Mouse (Mus musculus) cerebellum, adult 2 months (tissue): ENCODE data around the gene Ccdc57. TPM values are rescaled to one million over a fixed set of nuclear protein-coding genes. Genes with fewer than 3 reads are reported as not detected.
A peak's percentile ranks its signal among the peaks of the same experiment; 100 is the strongest.

Source experiments
- DNase-seq, 2 experiments: peaks; one replicate each; pipeline ENCODE4 v3.0.0; 2021
- H3K27ac ChIP-seq: fragments of 200-500 bp; 2 replicates; pipeline ENCODE4 v1.5.1; 2012; ENCODE audit warnings: low read length, control low read depth, inconsistent platforms; ENCODE audit not compliant: insufficient read depth
- H3K27me3 ChIP-seq: fragments of 200-500 bp; 2 replicates; pipeline ENCODE4 v1.6.1; 2012; ENCODE audit warnings: inconsistent platforms, mild to moderate bottlenecking, low read length, moderate library complexity; ENCODE audit not compliant: control insufficient read depth, insufficient read depth
- H3K4me1 ChIP-seq: fragments of 200-500 bp; 2 replicates; pipeline ENCODE4 v1.6.1; 2011; ENCODE audit warnings: low read length; ENCODE audit not compliant: control insufficient read depth, insufficient read depth
- H3K4me3 ChIP-seq: fragments of 200-500 bp; replicated peaks from 2 replicates; pipeline ENCODE3; 2011; ENCODE audit warnings: mild to moderate bottlenecking, low read depth, low read length, control low read depth; ENCODE audit not compliant: insufficient read depth
- CTCF ChIP-seq: fragments of 200-500 bp; IDR thresholded peaks from 2 replicates; pipeline ENCODE4 v1.5.1; 2011; ENCODE audit warnings: low read depth, mild to moderate bottlenecking, control low read depth, low read length, moderate library complexity, borderline replicate concordance; ENCODE audit not compliant: insufficient read depth
- POLR2A ChIP-seq: fragments of 200-500 bp; IDR thresholded peaks from 2 replicates; pipeline ENCODE4 v1.6.1; 2011; ENCODE audit warnings: low read length, control low read depth, borderline replicate concordance; ENCODE audit not compliant: insufficient read depth
- WGBS: fragments of 180-500 bp; shearing (Covaris S2); methylation state at CpG from one replicate; pipeline ENCODE4 v1.1.7; 2018; 5-methylcytosine and 5-hydroxymethylcytosine counted together
- polyA plus RNA-seq: library from polyadenylated mRNA; depleted of rRNA; stranded (reverse); fragments of >200 nt; gene quantifications from 2 replicates; pipeline ENCODE4 v1.2.3, GENCODE M21; 2012

Ccdc57 gene
- polyA plus RNA-seq, 1 experiment, result 4.4 TPM

- no peak for DNase-seq
- WGBS, result 79% methylated on average over 12 of the region's 12 CpGs
Measured at GRCm38 (mm10) chr11:120830686-120831085, 102.0 kb downstream of the Ccdc57 start.

GRCm38 (mm10) chr11:120829757-120830532 is 102.7 kb downstream of the Ccdc57 start:
- Histone ChIP-seq H3K27me3 (no peaks in the 10 kb centered on the region), H3K4me3 (no peak overlapping the region), H3K27ac (no peak overlapping the region), H3K4me1 (peaks cover 7% of the 10 kb centered on the region; the same call in 1 of the 2 replicates)
- TF ChIP-seq CTCF (no peak), POLR2A (no peak)
- WGBS, result 90% methylated on average over 10 of the region's 10 CpGs
- no peak for DNase-seq

More at GRCm38 (mm10) chr11:120830686-120831085, 102.0 kb downstream of the Ccdc57 start:
- no peak overlapping the region for H3K4me3 ChIP-seq
- H3K27ac ChIP-seq, result no peak overlapping the region
- H3K27me3 ChIP-seq, result no peaks in the 10 kb centered on the region
- no peaks in the 10 kb centered on the region for H3K4me1 ChIP-seq
- TF ChIP-seq POLR2A (no peak), CTCF (no peak)

- H3K4me3 ChIP-seq, result no peak overlapping the region
- 71% methylated on average over 4 of the region's 4 CpGs for WGBS
Measured at GRCm38 (mm10) chr11:120828416-120828815, 104.3 kb downstream of the Ccdc57 start.

DNA sequence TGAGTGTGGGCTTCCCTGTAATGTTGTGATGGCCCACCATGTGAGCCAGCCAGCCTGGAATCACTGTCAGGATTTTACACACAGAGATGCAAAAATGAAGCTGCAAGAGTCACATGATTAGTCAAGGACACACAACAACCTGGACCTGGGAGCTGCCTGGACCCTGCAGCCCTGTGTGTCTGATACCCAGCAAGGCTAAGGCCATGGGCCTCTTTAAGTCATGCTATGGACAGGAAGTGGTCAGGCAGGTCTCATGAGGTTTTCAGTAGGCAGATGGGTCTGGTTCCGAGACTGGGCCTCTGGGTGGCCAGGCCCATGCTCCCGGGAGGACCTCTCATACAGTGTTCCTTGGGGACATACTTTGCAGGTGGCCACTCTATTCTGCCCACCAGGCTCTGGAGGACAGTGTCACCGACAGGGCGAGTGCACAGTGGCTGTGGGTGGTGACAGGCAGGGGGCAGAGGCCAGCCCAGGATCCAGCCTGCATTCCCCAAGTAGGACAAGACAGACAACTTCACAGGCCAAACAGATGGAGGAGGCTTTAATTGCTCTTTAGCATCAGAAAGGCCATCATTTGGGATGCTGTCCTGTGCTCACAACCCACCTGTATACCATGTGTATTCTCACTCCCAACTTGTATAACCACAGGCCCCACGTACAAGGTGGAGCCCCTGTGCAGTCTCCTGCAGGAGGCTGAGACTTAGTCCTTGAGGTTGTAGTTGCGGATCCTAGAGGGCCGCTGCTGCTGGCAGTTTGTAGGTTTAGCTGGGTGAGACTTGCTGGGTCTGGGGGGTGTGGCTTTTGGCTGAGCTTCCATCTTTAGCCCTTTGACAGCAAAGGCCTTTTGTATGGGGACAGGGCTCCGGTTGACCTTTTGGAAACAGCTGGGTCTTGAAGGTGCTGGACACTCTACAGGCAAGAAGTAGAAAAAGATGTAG is 106.4 kb downstream of the Ccdc57 start:
- Histone ChIP-seq H3K4me1 (peaks cover 22% of the 10 kb centered on the region), H3K27ac (no peak overlapping the region), H3K27me3 (no peaks in the 10 kb centered on the region), H3K4me3 (no peak overlapping the region)
- TF ChIP-seq POLR2A (no peak), CTCF (no peak)
- 89% methylated on average over 8 of the region's 8 CpGs for WGBS
- DNase-seq, result no peak

More at GRCm38 (mm10) chr11:120828416-120828815, 104.3 kb downstream of the Ccdc57 start:
- no peaks in the 10 kb centered on the region for H3K27me3 ChIP-seq
- peaks cover 8% of the 10 kb centered on the region; the same call in 1 of the 2 replicates for H3K4me1 ChIP-seq
- TF ChIP-seq CTCF (no peak), POLR2A (no peak)
- no peak for DNase-seq
- H3K27ac ChIP-seq, result no peak overlapping the region

DNA sequence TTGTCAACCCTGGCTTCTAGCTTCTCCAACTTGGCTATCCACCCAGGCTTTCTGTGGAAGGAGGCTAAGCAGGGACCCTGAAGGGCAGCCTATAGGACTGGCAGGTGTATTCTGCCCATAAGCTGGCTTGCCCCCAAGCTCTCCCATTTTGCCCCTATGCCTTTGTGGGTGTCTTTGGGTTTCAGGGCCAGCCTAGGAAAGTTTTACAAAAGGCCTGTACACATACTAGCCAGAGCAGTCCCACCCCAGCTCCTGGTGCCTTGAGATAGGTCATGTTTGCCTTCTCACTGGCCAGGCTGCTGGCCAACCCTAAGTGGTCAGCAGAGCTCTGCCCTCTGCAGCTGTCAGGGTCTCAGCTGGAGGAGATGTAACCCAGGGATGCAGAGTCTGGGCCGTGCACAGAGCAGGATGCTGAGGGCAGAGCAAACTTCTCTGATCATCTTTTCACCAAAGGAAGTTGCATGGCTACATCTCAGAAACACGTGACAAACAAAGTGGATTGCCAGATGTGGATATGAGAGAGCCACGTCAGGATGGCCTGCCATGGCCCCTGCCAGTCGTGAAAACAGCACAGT is 107.3 kb downstream of the Ccdc57 start:
- 45% methylated on average over 4 of the region's 4 CpGs for WGBS
- peak overlapping the region; percentile 99 for H3K27ac ChIP-seq
- TF ChIP-seq CTCF, result no peak
- TF ChIP-seq POLR2A, result no peak
- peak; percentile 42 to 46 for DNase-seq
- H3K4me1 ChIP-seq, result peaks cover 31% of the 10 kb centered on the region
- peak overlapping the region; percentile 97 for H3K4me3 ChIP-seq
- H3K27me3 ChIP-seq, result no peaks in the 10 kb centered on the region

DNA sequence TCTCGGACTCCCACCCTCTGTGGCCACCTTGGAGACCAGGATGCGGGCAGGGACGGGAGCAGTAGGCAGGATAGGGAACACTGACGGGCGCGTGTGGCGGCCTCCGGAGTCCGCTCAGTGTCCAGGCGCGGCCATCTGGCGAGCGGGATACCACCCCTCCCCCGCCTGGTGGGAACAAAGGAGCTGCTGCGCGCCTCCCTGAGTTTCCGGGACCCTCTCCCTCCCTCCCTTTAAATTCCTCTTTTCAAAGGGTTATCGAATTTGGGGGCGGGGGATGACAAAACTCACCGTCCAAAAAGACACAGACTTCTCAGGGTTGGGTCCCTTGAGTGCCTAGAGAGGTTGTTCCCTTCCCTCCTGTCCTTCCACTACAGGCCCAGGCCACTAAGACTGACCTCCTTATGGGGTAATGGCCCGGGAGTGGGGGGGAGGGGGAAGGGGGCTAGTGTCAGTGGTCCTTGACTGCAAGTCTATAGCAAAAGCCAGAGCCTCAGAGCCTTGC is 107.8 kb downstream of the Ccdc57 start:
- DNase-seq, result no peak
- under 1% methylated on average over 21 of the region's 21 CpGs for WGBS
- Histone ChIP-seq H3K4me3 (peak overlapping the region; percentile 97), H3K27me3 (no peaks in the 10 kb centered on the region), H3K4me1 (peaks cover 37% of the 10 kb centered on the region), H3K27ac (peak overlapping the region; percentile 99)
- no peak for TF ChIP-seq POLR2A
- TF ChIP-seq CTCF, result no peak
